Mouse (Mus musculus): ENCODE data around the gene Bpnt1.

DNA sequence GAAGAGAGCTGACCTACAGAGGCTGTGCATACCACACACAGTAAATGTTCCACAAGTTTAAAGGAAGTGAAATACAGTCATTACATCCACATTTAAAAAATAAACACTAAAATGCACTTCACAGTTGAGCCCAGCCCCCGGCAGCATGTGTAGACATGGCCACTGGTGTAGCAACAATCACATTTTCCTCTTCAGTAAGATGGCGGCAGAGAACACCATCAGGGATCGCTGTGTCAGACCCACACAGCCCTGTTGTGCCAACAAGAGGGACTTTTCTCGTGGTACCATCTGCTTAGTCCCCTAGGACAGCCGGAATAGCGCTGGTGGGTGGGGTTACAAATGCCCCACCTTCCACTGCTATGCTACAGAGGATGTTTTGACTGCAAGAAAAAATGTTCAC is 29.1 kb upstream of the Bpnt1 start:
- TF ChIP-seq CTCF (IDR thresholded peaks at IDR 0.05; ENCODE audit: low read depth) (no peak), EP300 (IDR thresholded peaks at IDR 0.05; ENCODE audit: low read depth) (no peak)
